Mouse (Mus musculus): ENCODE results near the gene Fez1.

- TF ChIP-seq CTCF (IDR thresholded peaks at IDR 0.05; ENCODE audit: low read depth, low read length) (no peak), POLR2A (IDR thresholded peaks at IDR 0.05; ENCODE audit: borderline replicate concordance, low read depth, low read length) (no peak)
Observed at GRCm38 (mm10) chr9:36818905-36819304, 2.8 kb upstream of the Fez1 start.
